Mouse (Mus musculus): ENCODE measurements around the gene Spc24. TPM values are rescaled to one million over a fixed set of nuclear protein-coding genes. Genes with fewer than 3 reads are reported as not detected.
"Not testable (repeated sequence)": the region's sequence is repeated elsewhere in the genome, so short reads cannot be mapped to it uniquely, and the experiment has no call there.

Spc24 gene
- polyA plus RNA-seq, 2 experiments from 2014 or later, result 18.7 to 25.8 TPM

- no peak for ATAC-seq
These were observed 24.6 kb upstream of the Spc24 start for GRCm38 (mm10) chr9:21784517-21785307.

DNA sequence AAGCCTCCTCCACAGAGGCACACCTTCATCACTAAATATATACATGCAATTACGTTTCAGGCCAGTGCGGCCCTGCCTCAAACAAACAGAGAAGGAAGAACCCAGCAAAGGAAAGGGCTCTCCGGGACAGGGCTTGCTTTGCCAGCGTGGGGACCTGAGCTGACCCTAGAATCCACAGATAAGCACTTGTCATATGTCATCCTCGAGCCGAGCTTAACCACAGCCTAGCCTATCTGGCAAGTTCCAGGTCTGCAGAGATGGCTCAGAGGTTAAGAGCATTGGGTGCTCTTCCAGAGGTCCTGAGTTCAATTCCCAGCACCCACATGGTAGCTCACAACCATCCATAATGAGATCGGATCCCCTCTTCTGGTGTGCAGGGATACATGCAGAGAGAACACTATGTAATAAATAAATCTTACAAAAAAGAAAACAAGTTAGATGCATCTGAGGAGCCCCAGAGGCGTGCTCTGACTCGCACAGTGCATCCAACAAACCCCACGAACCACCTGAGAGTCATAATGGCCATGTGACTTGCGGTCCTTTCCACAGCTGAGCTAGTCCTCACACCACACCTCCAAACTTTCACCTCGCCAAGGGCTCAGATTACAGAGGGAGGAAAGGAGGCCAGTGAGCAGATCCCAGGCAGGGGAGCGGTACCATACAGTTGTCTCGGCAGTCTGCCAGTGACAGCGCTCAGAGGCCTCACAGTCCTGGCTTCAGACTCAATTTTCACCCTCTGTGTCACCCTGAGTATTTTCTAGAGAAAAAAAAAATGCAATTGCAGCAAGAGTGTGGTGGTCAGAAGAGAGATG, 21.8 kb upstream of the Spc24 start:
- no peak for ATAC-seq

- no peak for ATAC-seq
These were observed 17.6 kb upstream of the Spc24 start for GRCm38 (mm10) chr9:21777726-21778125.

- no peak for ATAC-seq
These were observed 14.2 kb upstream of the Spc24 start for GRCm38 (mm10) chr9:21774353-21774752.

DNA sequence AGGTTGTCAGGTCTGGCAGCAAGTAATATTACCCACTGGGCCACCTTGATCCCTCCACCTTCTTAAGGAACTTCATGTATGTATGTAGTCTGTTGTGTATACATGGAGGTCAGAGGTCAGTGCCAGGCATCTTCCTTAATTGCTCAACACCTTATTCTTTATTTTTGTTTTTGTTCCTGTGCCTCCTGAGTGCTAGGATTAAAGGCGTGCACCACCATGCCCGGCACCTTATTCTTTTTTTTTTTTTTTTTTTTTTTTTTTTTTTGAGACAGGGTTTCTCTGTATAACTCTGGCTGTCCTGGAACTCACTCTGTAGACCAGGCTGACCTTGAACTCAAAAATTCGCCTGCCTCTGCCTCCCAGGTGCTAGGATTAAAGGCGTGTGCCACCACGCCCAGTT, 13.3 kb upstream of the Spc24 start:
- ATAC-seq, result not testable (repeated sequence)

- no peak for ATAC-seq
These were observed 9.6 kb upstream of the Spc24 start for GRCm38 (mm10) chr9:21769558-21770183.

- no peak for ATAC-seq
These were observed 8.7 kb upstream of the Spc24 start for GRCm38 (mm10) chr9:21768511-21769411.

GRCm38 (mm10) chr9:21767896-21768295, 7.8 kb upstream of the Spc24 start:
- no peak for ATAC-seq

GRCm38 (mm10) chr9:21764084-21764999, 4.2 kb upstream of the Spc24 start:
- ATAC-seq, result no peak

DNA sequence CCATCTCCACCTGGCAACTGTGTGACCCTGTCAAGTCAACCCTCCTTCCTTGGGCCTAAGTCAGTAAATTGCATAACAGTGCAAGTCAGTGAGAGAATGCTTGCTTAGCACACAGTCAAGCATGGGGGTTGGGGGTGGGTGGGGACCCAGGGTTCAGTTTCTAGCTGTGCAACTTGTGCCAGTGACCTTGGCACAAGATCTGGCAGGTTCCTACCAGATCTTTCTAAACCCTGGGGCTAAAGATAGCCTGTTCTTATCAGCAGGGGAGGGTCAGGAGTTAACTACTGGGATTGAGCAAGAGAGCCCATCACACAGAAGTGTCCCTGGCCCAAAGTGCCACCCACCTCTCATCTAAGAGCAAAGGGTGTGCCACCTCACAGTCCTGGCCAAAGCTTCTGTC, 2.0 kb upstream of the Spc24 start:
- ATAC-seq, result no peak

DNA sequence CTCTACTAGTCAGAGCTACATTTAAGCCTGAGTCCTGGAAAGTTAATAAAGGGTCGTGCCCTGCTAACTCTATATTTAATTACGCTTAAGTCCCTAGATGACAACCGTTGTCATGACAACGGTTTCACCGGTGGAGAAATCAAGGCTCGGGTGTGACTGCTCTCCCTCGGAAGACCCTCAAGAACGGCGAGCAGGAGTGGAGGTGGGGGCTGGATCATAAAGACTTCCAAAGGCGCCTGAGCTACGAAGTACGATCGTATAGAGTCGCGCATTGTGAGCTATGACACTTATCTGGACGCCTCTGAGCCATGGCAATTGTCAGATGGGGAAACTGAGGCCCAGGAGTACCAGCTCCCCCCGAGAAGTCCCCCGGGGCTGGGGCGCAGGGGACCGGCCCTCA, 385 bp downstream of the Spc24 start:
- no peak for ATAC-seq

DNA sequence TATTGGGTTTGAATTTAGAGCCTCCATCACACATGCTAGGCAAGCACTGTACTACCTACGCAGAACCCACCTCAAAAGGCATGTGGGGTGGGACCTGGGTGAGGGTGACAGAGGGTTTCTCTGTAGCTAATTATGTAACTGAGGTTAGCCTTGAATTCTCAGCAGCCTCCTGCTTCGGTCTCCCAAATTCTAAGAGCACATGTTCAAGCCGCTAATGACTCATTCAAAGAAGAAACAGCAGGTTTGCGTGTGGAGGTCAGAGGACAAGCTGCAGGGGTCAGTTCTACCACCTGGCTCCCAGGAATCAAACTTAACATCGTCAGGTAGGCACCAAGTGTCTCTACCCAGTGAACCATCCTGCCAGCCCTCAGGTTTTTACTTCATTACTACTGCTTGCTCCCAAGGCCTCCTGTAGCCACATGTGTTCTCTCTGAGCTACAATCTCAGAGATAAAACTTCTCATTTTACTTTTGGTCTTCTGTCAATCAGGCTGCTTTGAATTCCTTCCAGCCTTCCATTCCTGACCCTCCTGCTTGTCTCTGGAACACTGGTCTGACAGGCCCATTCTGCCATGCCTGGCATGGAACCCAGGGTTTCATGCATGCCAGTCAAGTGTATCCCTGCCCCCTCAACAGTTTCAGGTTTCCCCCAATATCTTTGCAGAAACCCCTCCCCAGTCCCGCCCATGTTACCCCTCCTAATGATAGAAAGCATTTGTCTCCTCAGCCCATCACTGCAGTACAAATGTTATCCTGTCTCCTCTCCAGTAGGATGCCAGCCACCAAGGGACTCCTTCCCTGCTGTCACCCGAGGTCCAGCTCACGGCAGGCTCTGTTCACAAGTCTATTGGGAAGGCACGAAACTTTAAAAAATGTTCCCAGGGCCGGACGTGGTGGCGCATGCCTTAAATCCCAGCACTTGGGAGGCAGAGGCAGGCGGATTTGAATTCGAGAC, 1.2 kb downstream of the Spc24 start:
- ATAC-seq, result no peak

DNA sequence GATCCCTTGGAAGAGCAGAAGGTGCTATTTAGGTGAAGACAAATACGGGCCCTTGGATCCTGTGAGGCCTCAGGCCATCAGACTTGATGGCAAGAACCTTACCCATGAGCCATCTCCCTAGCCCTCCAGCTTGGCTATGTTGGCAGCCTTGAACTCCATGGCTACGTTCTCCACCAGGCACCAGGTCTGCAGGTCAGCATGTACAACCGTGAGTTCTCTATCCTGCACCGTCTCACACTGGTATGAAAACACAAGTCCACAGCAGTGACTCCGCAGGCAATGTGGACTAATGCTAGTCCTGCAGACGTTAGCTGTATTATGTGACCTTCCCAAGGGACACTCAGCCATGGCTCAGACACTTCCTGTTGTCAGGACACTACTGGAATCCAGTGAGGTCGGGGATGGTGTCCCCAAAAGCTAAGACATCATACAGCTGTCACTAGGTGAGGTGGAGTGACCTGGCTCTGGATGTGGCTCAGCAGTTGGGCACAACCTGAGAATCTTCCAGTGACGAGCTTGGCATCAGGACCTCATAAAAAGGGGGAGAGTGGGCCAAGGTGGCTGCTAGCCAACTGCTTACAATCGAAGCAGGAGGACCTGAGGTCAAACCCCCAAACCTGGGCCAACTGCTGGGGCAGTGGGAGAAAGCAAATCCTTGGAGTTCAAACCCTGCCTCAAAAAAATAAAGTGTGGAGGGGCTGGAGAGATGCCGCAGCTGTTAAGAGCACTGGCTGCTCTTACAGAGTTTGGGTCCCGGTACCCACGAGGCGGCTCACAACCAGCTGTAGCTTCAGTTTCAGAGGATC, 5.4 kb downstream of the Spc24 start:
- ATAC-seq, result no peak

DNA sequence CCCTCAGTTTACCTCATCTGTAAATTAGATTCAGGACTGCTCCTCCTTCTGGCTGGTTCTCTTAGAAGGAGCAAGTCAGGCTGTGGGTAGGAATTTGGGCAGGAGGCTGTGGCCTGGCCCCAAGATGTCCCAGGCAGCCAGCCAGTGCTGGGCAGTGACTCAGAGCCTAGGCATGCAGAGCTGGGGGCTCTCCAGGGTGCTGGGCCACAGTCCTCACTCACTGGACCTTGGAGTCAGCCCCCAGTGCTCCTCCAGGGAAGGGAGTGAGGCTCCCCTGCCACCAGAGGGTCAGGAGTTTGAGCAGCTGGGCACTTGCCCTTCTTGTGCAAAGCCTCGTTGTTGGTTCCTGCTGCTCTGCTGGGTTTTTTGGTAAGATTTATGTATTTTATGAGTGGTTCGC, 6.1 kb downstream of the Spc24 start:
- no peak for ATAC-seq

DNA sequence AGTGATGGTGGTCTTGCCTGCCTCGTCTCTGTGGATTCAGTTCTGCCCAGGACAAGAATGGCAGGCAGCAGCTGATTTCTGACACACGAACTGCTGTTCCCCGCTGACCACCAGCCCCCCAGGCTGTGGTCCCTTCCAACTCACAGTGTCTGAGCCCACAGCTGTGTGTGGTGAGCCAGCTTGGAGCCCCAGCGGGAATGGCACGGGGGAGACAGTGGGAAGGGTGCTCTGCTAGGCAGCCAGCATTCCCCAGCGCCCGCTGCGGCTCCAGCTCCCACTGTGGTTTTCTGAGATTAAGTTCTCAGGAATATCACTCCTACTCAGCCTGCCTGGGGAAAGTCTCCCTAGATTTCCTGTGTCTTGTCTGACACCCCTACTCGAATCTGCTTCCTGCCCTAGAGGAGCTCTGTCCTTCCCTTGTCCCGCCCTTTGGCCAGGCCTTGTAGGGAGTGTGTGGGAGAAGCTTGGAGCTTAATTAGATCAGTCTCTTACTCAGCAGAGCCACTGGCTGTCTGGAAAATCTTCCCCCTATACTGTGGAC, 7.8 kb downstream of the Spc24 start:
- ATAC-seq, result no peak

- no peak for ATAC-seq
These were observed 8.8 kb downstream of the Spc24 start for GRCm38 (mm10) chr9:21751347-21751746.

GRCm38 (mm10) chr9:21750370-21750769, 9.7 kb downstream of the Spc24 start:
- no peak for ATAC-seq

DNA sequence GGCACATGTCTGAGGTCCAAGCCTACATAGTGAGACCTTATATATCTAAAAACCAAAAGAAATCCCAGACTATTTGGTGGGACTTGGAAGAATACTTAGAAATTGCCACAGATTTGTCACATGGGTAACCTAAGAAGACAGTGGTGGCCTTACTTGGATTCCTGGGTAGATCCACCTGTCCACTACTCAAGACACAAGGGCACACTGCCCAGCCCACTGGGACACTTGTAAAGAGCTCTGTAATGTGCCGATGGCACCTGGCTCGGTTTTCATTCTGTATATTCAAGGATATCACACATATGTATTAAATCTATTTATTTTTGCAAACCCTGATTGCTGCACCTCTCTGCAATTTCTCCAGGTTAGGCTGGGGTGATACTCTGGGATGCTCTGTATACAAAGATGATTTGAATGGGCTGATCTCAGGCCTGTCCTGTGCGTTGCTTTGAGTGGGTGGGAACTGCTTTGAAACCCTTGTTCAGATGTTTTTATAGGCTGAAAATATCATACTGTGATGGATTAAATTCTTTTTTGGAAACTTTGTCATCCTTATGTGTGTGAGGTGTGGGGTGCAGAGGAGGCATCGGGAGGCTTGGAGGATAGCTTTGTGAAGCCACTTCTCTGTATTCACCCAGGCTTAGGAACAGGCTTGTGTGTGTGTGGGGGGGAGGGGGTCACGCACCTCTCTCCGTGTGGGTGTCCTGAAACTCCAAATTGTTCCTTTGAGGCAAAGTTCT, 10.6 kb downstream of the Spc24 start:
- ATAC-seq, result no peak

All from activated CD4-positive, CD25-positive, alpha-beta regulatory T cell, adult 4 months (primary cell).